Mouse (Mus musculus) neural tube, embryonic 15.5 days (tissue): ENCODE data around the gene Pkig. TPM values are rescaled to one million over a fixed set of nuclear protein-coding genes. Genes with fewer than 3 reads are reported as not detected.

Experiments
- ATAC-seq: fragments of 200-750 bp; cut with Nextera tagmentation; 2 replicates; pipeline ENCODE4 v1.8.0; 2017; ENCODE audit warnings: mild to moderate bottlenecking, moderate TSS enrichment, moderate library complexity; ENCODE audit not compliant: low FRiP score
- H3K27ac ChIP-seq: fragments of 300-500 bp; sonication (generic); replicated peaks from 2 replicates; pipeline ENCODE4 v1.5.1; 2015; ENCODE audit warnings: mild to moderate bottlenecking, inconsistent platforms
- H3K27me3 ChIP-seq: fragments of 300-500 bp; sonication (generic); replicated peaks from 2 replicates; pipeline ENCODE4 v1.6.1; 2015; ENCODE audit warnings: inconsistent platforms
- H3K36me3 ChIP-seq: fragments of 300-500 bp; sonication (generic); 2 replicates; pipeline ENCODE4 v1.6.1; 2015; ENCODE audit warnings: inconsistent platforms
- H3K4me1 ChIP-seq: fragments of 300-500 bp; sonication (generic); 2 replicates; pipeline ENCODE4 v1.6.1; 2015; ENCODE audit warnings: inconsistent platforms
- H3K4me2 ChIP-seq: fragments of 300-500 bp; sonication (generic); 2 replicates; pipeline ENCODE4 v1.6.1; 2015; ENCODE audit warnings: inconsistent platforms, mild to moderate bottlenecking, moderate library complexity
- H3K4me3 ChIP-seq: fragments of 300-500 bp; sonication (generic); replicated peaks from 2 replicates; pipeline ENCODE4 v1.5.1; 2015; ENCODE audit warnings: mild to moderate bottlenecking, inconsistent platforms
- H3K9ac ChIP-seq: fragments of 300-500 bp; sonication (generic); replicated peaks from 2 replicates; pipeline ENCODE4 v1.6.1; 2015; ENCODE audit warnings: mild to moderate bottlenecking, inconsistent platforms
- H3K9me3 ChIP-seq: fragments of 300-500 bp; sonication (generic); replicated peaks from 2 replicates; pipeline ENCODE4 v1.6.1; 2016; ENCODE audit warnings: inconsistent platforms
- WGBS: fragments of 180-500 bp; shearing (Covaris S2); methylation state at CpG from one replicate; pipeline ENCODE4 v1.1.7; 2015; ENCODE audit warnings: mixed read lengths; 5-methylcytosine and 5-hydroxymethylcytosine counted together
- polyA plus RNA-seq: library from polyadenylated mRNA; unstranded; fragments of >200 nt; fragmentation: Nextera tagmentation; extraction: Ambion mirVana; gene quantifications from 2 replicates; pipeline ENCODE4 v1.2.1, GENCODE M21; 2015

Gene Pkig
- polyA plus RNA-seq, 1 experiment from 2014 or later: 107 TPM

DNA sequence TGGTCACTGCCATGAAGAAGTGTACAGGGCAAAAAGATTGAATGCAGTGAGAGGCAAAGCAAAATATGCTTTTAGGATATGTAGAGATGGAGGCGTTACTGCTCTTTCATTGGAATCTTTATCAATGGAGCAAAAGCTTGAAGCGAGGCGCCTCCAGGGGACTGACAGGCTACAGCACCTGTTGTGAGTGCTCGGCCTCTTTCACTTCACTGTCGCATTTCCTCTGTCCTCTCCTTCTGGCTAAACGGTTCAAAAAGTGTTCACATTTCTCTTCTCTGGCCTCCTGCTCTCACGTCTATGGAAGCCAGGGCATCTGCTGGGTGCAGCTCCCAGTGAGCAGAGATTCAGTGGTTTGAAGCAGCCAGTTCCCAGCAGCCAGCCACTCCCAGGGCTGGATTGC is 44.2 kb downstream of the Pkig start:
- Histone ChIP-seq H3K4me1 (peaks cover 9% of the 10 kb centered on the region), H3K9me3 (no peaks in the 10 kb centered on the region), H3K27ac (no peak overlapping the region), H3K4me2 (no peak overlapping the region), H3K36me3 (no peaks in the 10 kb centered on the region), H3K9ac (no peak overlapping the region), H3K4me3 (no peak overlapping the region), H3K27me3 (no peaks in the 10 kb centered on the region)
- ATAC-seq: no peak
- 78% methylated on average over 7 of the region's 7 CpGs for WGBS

GRCm38 (mm10) chr2:163702921-163703320 is 44.7 kb downstream of the Pkig start:
- Histone ChIP-seq H3K9me3 (no peaks in the 10 kb centered on the region), H3K27ac (no peak overlapping the region), H3K36me3 (no peaks in the 10 kb centered on the region), H3K4me1 (peaks cover 9% of the 10 kb centered on the region), H3K4me3 (no peak overlapping the region), H3K4me2 (no peak overlapping the region), H3K9ac (no peak overlapping the region), H3K27me3 (no peaks in the 10 kb centered on the region)
- 79% methylated on average over 5 of the region's 5 CpGs for WGBS
- ATAC-seq: no peak

DNA sequence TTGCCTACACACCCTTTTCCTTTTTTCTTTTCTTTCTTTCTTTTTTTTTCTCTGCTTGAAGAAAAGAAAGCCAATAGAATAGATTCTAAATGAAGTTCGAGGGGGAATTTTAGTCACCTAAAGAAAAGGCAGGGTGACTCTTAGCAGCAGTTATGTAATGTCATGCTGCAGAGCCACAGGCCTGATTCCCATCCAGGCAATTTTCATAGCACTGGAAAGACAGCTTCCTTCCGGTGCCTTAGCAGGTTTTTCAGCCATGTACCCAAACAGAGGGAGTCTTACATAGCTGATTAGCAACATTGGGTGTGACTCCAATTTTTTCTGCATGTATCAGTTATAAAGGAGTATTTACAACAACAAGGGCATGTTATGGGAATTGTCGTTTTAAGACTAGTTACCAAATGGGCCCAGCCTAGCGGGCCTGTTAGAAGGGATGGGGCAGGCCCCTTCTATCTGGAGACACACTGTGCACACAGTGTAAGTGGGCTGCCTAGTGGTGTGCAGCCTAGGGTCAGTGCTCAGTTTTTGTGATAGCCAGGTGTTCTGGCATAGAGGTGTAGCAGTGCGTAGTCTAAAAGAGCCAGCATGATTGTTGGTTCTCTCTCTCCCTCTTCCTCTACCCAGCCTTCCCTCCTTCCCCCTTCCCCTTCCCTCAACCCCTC is 45.5 kb downstream of the Pkig start:
- no peak overlapping the region for H3K4me2 ChIP-seq
- H3K9me3 ChIP-seq: no peaks in the 10 kb centered on the region
- ATAC-seq: no peak
- no peak overlapping the region for H3K4me3 ChIP-seq
- H3K9ac ChIP-seq: no peak overlapping the region
- no peaks in the 10 kb centered on the region for H3K27me3 ChIP-seq
- H3K27ac ChIP-seq: no peak overlapping the region
- WGBS: 91% methylated on average over 5 of the region's 5 CpGs
- peaks cover 1% of the 10 kb centered on the region for H3K4me1 ChIP-seq
- no peaks in the 10 kb centered on the region for H3K36me3 ChIP-seq

GRCm38 (mm10) chr2:163708321-163708720 is 50.1 kb downstream of the Pkig start:
- ATAC-seq: no peak
- 93% methylated on average over 5 of the region's 5 CpGs for WGBS
- H3K9ac ChIP-seq: no peak overlapping the region

DNA sequence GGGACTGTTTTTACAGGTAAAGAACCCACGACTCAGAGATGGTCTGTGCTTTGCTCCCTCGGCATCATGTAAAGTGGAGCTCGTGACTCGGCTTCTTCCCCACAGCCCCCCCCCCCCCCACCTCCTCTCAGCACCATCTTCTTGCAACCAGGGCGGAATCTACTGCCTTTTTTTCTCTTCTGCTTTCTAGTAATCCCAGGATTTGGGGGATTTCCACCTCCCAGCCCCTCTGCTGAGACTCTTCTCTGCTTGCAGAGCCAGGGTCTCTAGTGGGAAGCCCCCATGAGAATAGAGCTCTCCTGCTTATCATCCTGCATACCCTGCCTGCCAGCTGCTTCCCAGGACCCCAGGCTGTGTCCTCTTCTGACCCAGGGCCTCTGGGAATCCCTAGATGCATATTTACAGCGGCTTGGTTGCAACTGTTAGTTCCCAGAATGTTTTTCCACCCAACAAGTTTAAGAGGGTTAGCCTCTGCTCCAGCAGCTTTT is 50.6 kb downstream of the Pkig start:
- no peak for ATAC-seq
- Histone ChIP-seq H3K4me2 (no peak overlapping the region), H3K27ac (no peak overlapping the region), H3K4me1 (no peaks in the 10 kb centered on the region), H3K9ac (no peak overlapping the region), H3K36me3 (no peaks in the 10 kb centered on the region), H3K9me3 (no peaks in the 10 kb centered on the region), H3K4me3 (no peak overlapping the region), H3K27me3 (no peaks in the 10 kb centered on the region)
- WGBS: 80% methylated on average over 6 of the region's 6 CpGs

More at GRCm38 (mm10) chr2:163708321-163708720, 50.1 kb downstream of the Pkig start:
- H3K4me1 ChIP-seq: no peaks in the 10 kb centered on the region
- H3K27ac ChIP-seq: no peak overlapping the region
- H3K4me2 ChIP-seq: no peak overlapping the region
- no peaks in the 10 kb centered on the region for H3K27me3 ChIP-seq
- H3K4me3 ChIP-seq: no peak overlapping the region
- no peaks in the 10 kb centered on the region for H3K9me3 ChIP-seq
- no peaks in the 10 kb centered on the region for H3K36me3 ChIP-seq

GRCm38 (mm10) chr2:163710000-163710399 is 51.8 kb downstream of the Pkig start:
- Histone ChIP-seq H3K36me3 (no peaks in the 10 kb centered on the region), H3K27me3 (no peaks in the 10 kb centered on the region), H3K4me1 (no peaks in the 10 kb centered on the region), H3K9me3 (no peaks in the 10 kb centered on the region), H3K4me3 (no peak overlapping the region), H3K4me2 (no peak overlapping the region), H3K27ac (no peak overlapping the region), H3K9ac (no peak overlapping the region)
- ATAC-seq: no peak
- 91% methylated on average over 9 of the region's 9 CpGs for WGBS

GRCm38 (mm10) chr2:163710606-163711159 is 52.5 kb downstream of the Pkig start:
- no peaks in the 10 kb centered on the region for H3K4me1 ChIP-seq
- no peak for ATAC-seq

DNA sequence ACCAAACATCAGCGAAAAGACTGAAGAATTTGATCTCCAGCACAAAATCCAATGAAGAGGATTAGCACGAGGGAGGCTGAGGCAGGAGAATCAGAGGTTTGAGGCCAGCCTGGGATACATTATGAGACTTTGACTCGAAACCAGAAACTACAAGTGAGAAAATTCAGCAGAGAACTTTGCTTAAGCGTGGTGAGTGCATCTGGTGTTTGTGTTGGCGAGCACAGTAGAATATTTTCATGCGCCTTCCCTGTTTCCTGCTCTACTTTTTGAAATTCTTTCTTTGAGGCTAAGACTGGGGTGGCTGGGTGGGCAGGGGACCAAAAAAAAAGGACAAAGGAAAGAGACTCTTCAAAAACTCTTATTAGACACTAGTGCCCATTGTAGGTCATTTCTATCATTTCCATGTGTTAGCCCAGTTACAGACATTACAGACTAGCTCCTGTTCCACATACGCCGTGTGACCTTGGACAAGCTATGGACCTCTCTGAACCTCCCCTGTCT is 53.2 kb downstream of the Pkig start:
- WGBS: 93% methylated on average over 8 of the region's 8 CpGs
- H3K27me3 ChIP-seq: no peaks in the 10 kb centered on the region
- H3K4me2 ChIP-seq: no peak overlapping the region
- H3K27ac ChIP-seq: no peak overlapping the region
- H3K36me3 ChIP-seq: no peaks in the 10 kb centered on the region
- H3K4me3 ChIP-seq: no peak overlapping the region
- ATAC-seq: no peak
- no peak overlapping the region for H3K9ac ChIP-seq
- 0 out of 2 replicates have a peak, but pooled peaks cover 2% of the 10 kb centered on the region for H3K4me1 ChIP-seq
- no peaks in the 10 kb centered on the region for H3K9me3 ChIP-seq

More at GRCm38 (mm10) chr2:163710606-163711159, 52.5 kb downstream of the Pkig start:
- Histone ChIP-seq H3K4me3 (no peak overlapping the region), H3K9ac (no peak overlapping the region), H3K27ac (no peak overlapping the region), H3K27me3 (no peaks in the 10 kb centered on the region), H3K9me3 (no peaks in the 10 kb centered on the region), H3K4me2 (no peak overlapping the region), H3K36me3 (no peaks in the 10 kb centered on the region)
- 82% methylated on average over 5 of the region's 5 CpGs for WGBS

GRCm38 (mm10) chr2:163712473-163712872 is 54.3 kb downstream of the Pkig start:
- H3K27me3 ChIP-seq: no peaks in the 10 kb centered on the region
- no peak overlapping the region for H3K9ac ChIP-seq
- no peaks in the 10 kb centered on the region for H3K9me3 ChIP-seq
- no peak overlapping the region for H3K27ac ChIP-seq
- no peak overlapping the region for H3K4me2 ChIP-seq
- WGBS: 77% methylated on average over 7 of the region's 7 CpGs
- no peak for ATAC-seq
- H3K4me3 ChIP-seq: no peak overlapping the region
- 0 out of 2 replicates have a peak, but pooled peaks cover 2% of the 10 kb centered on the region for H3K4me1 ChIP-seq
- no peaks in the 10 kb centered on the region for H3K36me3 ChIP-seq

DNA sequence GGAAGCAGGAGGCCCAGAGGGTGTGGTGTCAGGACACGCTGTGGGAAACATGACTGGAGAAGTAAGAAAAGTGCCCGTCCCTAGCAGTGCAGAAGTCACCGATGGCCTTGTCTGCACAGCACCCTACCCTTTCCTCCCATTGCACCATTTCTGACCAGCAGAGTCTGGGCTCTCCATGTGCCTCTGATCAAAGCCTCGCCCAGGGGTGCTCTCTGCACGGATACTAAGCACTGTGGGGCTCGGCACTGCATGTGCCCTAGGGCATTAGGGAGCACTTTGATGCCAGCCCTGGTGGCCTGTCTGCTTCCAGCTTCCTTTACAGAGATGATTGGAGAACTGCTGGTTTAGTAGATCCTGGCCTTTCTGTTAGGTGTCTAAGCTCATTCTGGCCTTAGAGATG is 54.7 kb downstream of the Pkig start:
- Histone ChIP-seq H3K4me2 (no peak overlapping the region), H3K4me3 (no peak overlapping the region), H3K36me3 (no peaks in the 10 kb centered on the region), H3K9ac (no peak overlapping the region), H3K27ac (no peak overlapping the region), H3K9me3 (no peaks in the 10 kb centered on the region), H3K4me1 (0 out of 2 replicates have a peak, but pooled peaks cover 2% of the 10 kb centered on the region), H3K27me3 (no peaks in the 10 kb centered on the region)
- 91% methylated on average over 6 of the region's 6 CpGs for WGBS
- ATAC-seq: no peak

DNA sequence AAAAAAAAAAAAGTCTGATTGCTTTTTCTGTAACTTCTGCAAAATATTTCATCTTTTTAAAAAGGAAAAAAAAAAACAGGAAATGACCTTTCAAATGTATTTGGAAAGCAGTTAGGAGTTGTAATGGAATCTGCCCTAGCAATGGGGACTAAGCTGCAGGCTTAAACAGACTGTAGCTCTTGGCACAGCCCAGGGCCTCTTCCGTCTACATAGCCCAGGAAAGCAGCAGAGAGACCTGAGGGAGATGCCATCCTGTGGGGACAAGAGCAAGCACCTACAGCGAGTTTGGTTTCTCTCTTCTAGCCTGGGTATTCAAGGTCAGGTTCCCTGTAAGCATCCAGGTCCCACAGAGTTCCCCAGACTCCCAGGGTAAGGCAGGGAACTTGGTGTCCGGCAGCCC is 55.2 kb downstream of the Pkig start:
- H3K4me1 ChIP-seq: 0 out of 2 replicates have a peak, but pooled peaks cover 2% of the 10 kb centered on the region
- no peaks in the 10 kb centered on the region for H3K27me3 ChIP-seq
- WGBS: 86% methylated on average over 3 of the region's 3 CpGs
- no peaks in the 10 kb centered on the region for H3K9me3 ChIP-seq
- no peak overlapping the region for H3K9ac ChIP-seq
- H3K4me2 ChIP-seq: no peak overlapping the region
- ATAC-seq: no peak
- H3K4me3 ChIP-seq: no peak overlapping the region
- H3K27ac ChIP-seq: no peak overlapping the region
- no peaks in the 10 kb centered on the region for H3K36me3 ChIP-seq

DNA sequence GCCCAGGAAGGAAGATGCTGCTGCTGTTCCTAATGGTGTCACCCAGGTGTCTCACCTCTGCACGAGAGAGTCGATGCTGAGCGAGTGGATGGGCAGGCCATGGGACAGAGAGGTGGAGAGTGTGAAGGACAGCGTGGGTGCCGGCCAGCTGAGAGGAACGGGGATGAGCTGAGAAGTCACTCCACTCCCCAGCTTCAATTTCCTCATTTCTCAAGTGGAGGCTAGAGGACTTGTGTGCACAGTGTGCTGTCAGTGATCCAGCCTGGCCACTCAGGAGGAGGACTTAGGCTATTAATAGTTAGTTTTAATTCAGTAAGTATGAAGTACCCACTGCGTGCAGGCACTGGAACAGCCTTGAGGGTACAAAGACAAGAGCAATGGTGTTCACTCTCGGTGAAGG is 58.3 kb downstream of the Pkig start:
- no peak for ATAC-seq
- Histone ChIP-seq H3K9ac (no peak overlapping the region), H3K27ac (no peak overlapping the region), H3K9me3 (no peaks in the 10 kb centered on the region), H3K4me3 (no peak overlapping the region), H3K27me3 (no peaks in the 10 kb centered on the region), H3K36me3 (no peaks in the 10 kb centered on the region), H3K4me1 (peaks cover 11% of the 10 kb centered on the region), H3K4me2 (no peak overlapping the region)
- WGBS: 40% methylated on average over 8 of the region's 8 CpGs
